Mouse (Mus musculus): Measurements from ENCODE around the gene Rora. TPM values are rescaled to one million over a fixed set of nuclear protein-coding genes. Genes with fewer than 3 reads are reported as not detected.

The Rora gene
- polyA plus RNA-seq, 1 experiment from 2014 or later = 11.1 TPM

GRCm38 (mm10) chr9:69345550-69345949 is 692.0 kb downstream of the Rora start:
- H3K9me3 ChIP-seq = no peaks in the 10 kb centered on the region
- peaks cover 13% of the 10 kb centered on the region for H3K4me1 ChIP-seq (replicated peaks)
- 76% methylated on average over 6 of the region's 6 CpGs for WGBS
- H3K4me2 ChIP-seq = no peak overlapping the region
- H3K9ac ChIP-seq = no peak overlapping the region
- H3K36me3 ChIP-seq = no peaks in the 10 kb centered on the region
- H3K27me3 ChIP-seq = no peaks in the 10 kb centered on the region; the same call in none of the 2 replicates
- H3K4me3 ChIP-seq = no peak overlapping the region
- ATAC-seq (ENCODE audit: low read depth) = no peak
- H3K27ac ChIP-seq (replicated peaks) = no peak overlapping the region

- Histone ChIP-seq H3K9ac (no peak overlapping the region), H3K4me3 (no peak overlapping the region), H3K27ac (replicated peaks) (no peak overlapping the region), H3K36me3 (no peaks in the 10 kb centered on the region), H3K4me1 (replicated peaks) (peaks cover 13% of the 10 kb centered on the region), H3K27me3 (no peaks in the 10 kb centered on the region; the same call in none of the 2 replicates), H3K4me2 (no peak overlapping the region), H3K9me3 (no peaks in the 10 kb centered on the region)
- WGBS = 31% methylated on average over 6 of the region's 6 CpGs
- peak; percentile 86 for ATAC-seq (ENCODE audit: low read depth)
Measured at GRCm38 (mm10) chr9:69347796-69348195, 694.2 kb downstream of the Rora start.

GRCm38 (mm10) chr9:69349537-69349936 is 696.0 kb downstream of the Rora start:
- H3K36me3 ChIP-seq = no peaks in the 10 kb centered on the region
- H3K27ac ChIP-seq (replicated peaks) = no peak overlapping the region
- WGBS = 90% methylated on average over 2 of the region's 2 CpGs
- no peak overlapping the region for H3K4me2 ChIP-seq
- H3K27me3 ChIP-seq = no peaks in the 10 kb centered on the region; the same call in none of the 2 replicates
- no peak overlapping the region for H3K9ac ChIP-seq
- H3K9me3 ChIP-seq = no peaks in the 10 kb centered on the region
- no peak overlapping the region for H3K4me3 ChIP-seq
- peaks cover 13% of the 10 kb centered on the region for H3K4me1 ChIP-seq (replicated peaks)
- ATAC-seq (ENCODE audit: low read depth) = no peak

GRCm38 (mm10) chr9:69354228-69354627 is 700.6 kb downstream of the Rora start:
- ATAC-seq (ENCODE audit: low read depth) = no peak
- Histone ChIP-seq H3K27me3 (no peaks in the 10 kb centered on the region; the same call in 1 of the 2 replicates), H3K4me3 (no peak overlapping the region), H3K4me1 (replicated peaks) (peaks cover 8% of the 10 kb centered on the region; the same call in 1 of the 2 replicates), H3K27ac (replicated peaks) (no peak overlapping the region), H3K36me3 (no peaks in the 10 kb centered on the region), H3K4me2 (no peak overlapping the region), H3K9ac (no peak overlapping the region), H3K9me3 (no peaks in the 10 kb centered on the region)
- 65% methylated on average over 6 of the region's 6 CpGs for WGBS

- H3K4me3 ChIP-seq = no peak overlapping the region
- H3K27ac ChIP-seq (replicated peaks) = no peak overlapping the region
- H3K27me3 ChIP-seq = 0 out of 2 replicates have a peak, but pooled peaks cover 3% of the 10 kb centered on the region
- H3K9ac ChIP-seq = no peak overlapping the region
- H3K4me2 ChIP-seq = no peak overlapping the region
- no peak for ATAC-seq (ENCODE audit: low read depth)
- 45% methylated on average over 3 of the region's 3 CpGs for WGBS
- H3K36me3 ChIP-seq = no peaks in the 10 kb centered on the region
- H3K4me1 ChIP-seq (replicated peaks) = peaks cover 8% of the 10 kb centered on the region; the same call in 1 of the 2 replicates
- no peaks in the 10 kb centered on the region for H3K9me3 ChIP-seq
Measured at GRCm38 (mm10) chr9:69357834-69358233, 704.2 kb downstream of the Rora start.

- WGBS = 54% methylated on average over 6 of the region's 6 CpGs
- 0 out of 2 replicates have a peak, but pooled peaks have one; percentile 26 for ATAC-seq (ENCODE audit: low read depth)
Measured at GRCm38 (mm10) chr9:69358797-69359196, 705.2 kb downstream of the Rora start.

GRCm38 (mm10) chr9:69361951-69362445 is 708.4 kb downstream of the Rora start:
- Histone ChIP-seq H3K4me2 (no peak overlapping the region), H3K9me3 (no peaks in the 10 kb centered on the region), H3K4me1 (replicated peaks) (peaks cover 8% of the 10 kb centered on the region; the same call in 1 of the 2 replicates), H3K27me3 (0 out of 2 replicates have a peak, but pooled peaks cover 3% of the 10 kb centered on the region), H3K9ac (no peak overlapping the region), H3K27ac (replicated peaks) (no peak overlapping the region), H3K36me3 (no peaks in the 10 kb centered on the region), H3K4me3 (no peak overlapping the region)
- ATAC-seq (ENCODE audit: low read depth) = no peak
- WGBS = 92% methylated on average over 8 of the region's 8 CpGs

More at GRCm38 (mm10) chr9:69358797-69359196, 705.2 kb downstream of the Rora start:
- Histone ChIP-seq H3K4me1 (replicated peaks) (peaks cover 8% of the 10 kb centered on the region; the same call in 1 of the 2 replicates), H3K4me3 (no peak overlapping the region), H3K27me3 (0 out of 2 replicates have a peak, but pooled peaks cover 3% of the 10 kb centered on the region), H3K9ac (no peak overlapping the region), H3K36me3 (no peaks in the 10 kb centered on the region), H3K27ac (replicated peaks) (no peak overlapping the region), H3K4me2 (no peak overlapping the region), H3K9me3 (no peaks in the 10 kb centered on the region)

- no peak for ATAC-seq (ENCODE audit: low read depth)
- no peaks in the 10 kb centered on the region for H3K36me3 ChIP-seq
- H3K27me3 ChIP-seq = 0 out of 2 replicates have a peak, but pooled peaks cover 3% of the 10 kb centered on the region
- H3K27ac ChIP-seq (replicated peaks) = no peak overlapping the region
- H3K9me3 ChIP-seq = no peaks in the 10 kb centered on the region
- WGBS = 42% methylated on average over 4 of the region's 4 CpGs
- no peak overlapping the region for H3K4me2 ChIP-seq
- peaks cover 8% of the 10 kb centered on the region; the same call in 1 of the 2 replicates for H3K4me1 ChIP-seq (replicated peaks)
- no peak overlapping the region for H3K4me3 ChIP-seq
- no peak overlapping the region for H3K9ac ChIP-seq
Measured at GRCm38 (mm10) chr9:69362766-69363165, 709.2 kb downstream of the Rora start.

- ATAC-seq (ENCODE audit: low read depth) = no peak
- no peak overlapping the region for H3K27ac ChIP-seq (replicated peaks)
- H3K9ac ChIP-seq = no peak overlapping the region
- no peaks in the 10 kb centered on the region for H3K4me1 ChIP-seq (replicated peaks)
- 0 out of 2 replicates have a peak, but pooled peaks cover 3% of the 10 kb centered on the region for H3K27me3 ChIP-seq
- H3K9me3 ChIP-seq = no peaks in the 10 kb centered on the region
- no peak overlapping the region for H3K4me3 ChIP-seq
- H3K36me3 ChIP-seq = no peaks in the 10 kb centered on the region
- H3K4me2 ChIP-seq = no peak overlapping the region
- WGBS = 69% methylated on average over 16 of the region's 16 CpGs
Measured at GRCm38 (mm10) chr9:69364117-69364516, 710.5 kb downstream of the Rora start.

GRCm38 (mm10) chr9:69367055-69367454 is 713.5 kb downstream of the Rora start:
- no peak overlapping the region for H3K27ac ChIP-seq (replicated peaks)
- WGBS = 76% methylated on average over 4 of the region's 4 CpGs
- no peaks in the 10 kb centered on the region for H3K36me3 ChIP-seq
- H3K4me2 ChIP-seq = no peak overlapping the region
- no peak overlapping the region for H3K9ac ChIP-seq
- no peak overlapping the region for H3K4me3 ChIP-seq
- H3K4me1 ChIP-seq (replicated peaks) = no peaks in the 10 kb centered on the region
- 0 out of 2 replicates have a peak, but pooled peaks cover 3% of the 10 kb centered on the region for H3K27me3 ChIP-seq
- no peak for ATAC-seq (ENCODE audit: low read depth)
- H3K9me3 ChIP-seq = no peaks in the 10 kb centered on the region

GRCm38 (mm10) chr9:69368071-69368470 is 714.5 kb downstream of the Rora start:
- WGBS = 70% methylated on average over 8 of the region's 8 CpGs
- no peak for ATAC-seq (ENCODE audit: low read depth)
- H3K9ac ChIP-seq = no peak overlapping the region

GRCm38 (mm10) chr9:69371046-69371724 is 717.6 kb downstream of the Rora start:
- Histone ChIP-seq H3K9me3 (no peaks in the 10 kb centered on the region), H3K4me1 (replicated peaks) (peaks cover 10% of the 10 kb centered on the region; the same call in 1 of the 2 replicates), H3K4me2 (no peak overlapping the region), H3K27me3 (no peaks in the 10 kb centered on the region), H3K27ac (replicated peaks) (no peak overlapping the region), H3K4me3 (no peak overlapping the region), H3K9ac (no peak overlapping the region), H3K36me3 (peaks cover 3% of the 10 kb centered on the region; the same call in 1 of the 2 replicates)
- WGBS = 84% methylated on average over 11 of the region's 11 CpGs
- no peak for ATAC-seq (ENCODE audit: low read depth)

More at GRCm38 (mm10) chr9:69368071-69368470, 714.5 kb downstream of the Rora start:
- peaks cover 8% of the 10 kb centered on the region; the same call in 1 of the 2 replicates for H3K4me1 ChIP-seq (replicated peaks)
- no peaks in the 10 kb centered on the region for H3K36me3 ChIP-seq
- no peak overlapping the region for H3K4me3 ChIP-seq
- no peak overlapping the region for H3K4me2 ChIP-seq
- no peaks in the 10 kb centered on the region for H3K27me3 ChIP-seq
- no peak overlapping the region for H3K27ac ChIP-seq (replicated peaks)
- no peaks in the 10 kb centered on the region for H3K9me3 ChIP-seq
